Mouse (Mus musculus): ENCODE measurements around the gene Fgfr2.

- TF ChIP-seq NANOG (IDR thresholded peaks at IDR 0.05; ENCODE audit: borderline replicate concordance, low read length) (no peak), CTCF (conservative IDR thresholded peaks at IDR 0.05; ENCODE audit: low read length) (no peak), POU5F1 (IDR thresholded peaks at IDR 0.05; ENCODE audit: borderline replicate concordance, low read length) (no peak)
Measured at GRCm38 (mm10) chr7:130324716-130325401, 2798.3 kb downstream of the Fgfr2 start.

All from E14TG2a.4 (cell line).